Mouse (Mus musculus): Measurements from ENCODE around the gene Dgcr8.
"Not testable (repeated sequence)": the region's sequence is repeated elsewhere in the genome, so short reads cannot be mapped to it uniquely, and the experiment has no call there.

The Dgcr8 gene

DNA sequence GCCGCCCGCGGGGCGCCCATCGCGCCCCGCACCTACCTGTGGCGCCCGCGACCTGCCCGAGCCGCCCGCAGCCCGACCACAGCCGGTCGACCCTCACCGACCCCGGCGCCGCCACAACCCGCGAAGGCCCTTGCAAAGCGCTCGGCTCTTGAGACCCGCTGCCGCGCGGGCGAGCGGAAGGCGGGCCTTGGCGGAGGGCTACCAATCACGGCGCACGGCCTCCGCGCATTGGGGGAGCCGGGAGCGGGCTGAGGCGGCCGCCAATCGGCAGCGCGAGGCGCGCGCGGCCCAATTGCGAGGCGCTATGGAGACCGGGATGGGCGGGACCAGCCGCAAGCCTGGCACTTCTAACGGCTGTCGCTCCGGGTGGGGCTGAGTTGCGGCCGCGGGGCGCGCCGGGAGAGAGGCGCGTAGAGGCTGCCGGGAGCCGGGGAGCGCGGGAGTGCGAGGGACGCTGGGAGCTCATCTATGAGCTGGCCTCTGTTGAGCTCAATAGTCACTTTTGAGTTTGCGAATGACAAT, at the start of gene Dgcr8:
Gene Dgcr8 (minus strand): TSS at position 180 of the 522 bp plus-strand sequence.
- DNase-seq (ENCODE audit: low spot score in 2 of 2) = peak; percentile 96 to 98

DNA sequence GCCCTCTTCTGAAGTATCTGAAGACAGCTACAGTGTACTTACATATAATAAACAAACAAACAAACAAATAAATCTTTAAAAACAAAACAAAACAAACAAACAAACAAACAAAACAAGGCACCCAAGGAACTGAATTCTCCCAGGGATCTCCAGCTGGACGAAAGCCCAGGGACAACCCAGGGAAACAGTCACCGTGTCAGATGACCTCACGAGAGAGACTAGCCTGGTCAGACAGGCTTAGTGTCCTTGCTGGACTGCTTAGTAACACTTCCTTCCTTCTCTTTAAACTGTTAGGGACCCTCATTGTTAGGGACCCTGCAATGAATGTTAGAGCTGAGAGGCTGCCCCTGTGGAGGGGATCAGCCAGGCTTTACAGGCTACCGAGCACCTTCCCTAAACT, 48.2 kb upstream of the Dgcr8 start:
- no peak for DNase-seq (ENCODE audit: low spot score in 2 of 2)

DNA sequence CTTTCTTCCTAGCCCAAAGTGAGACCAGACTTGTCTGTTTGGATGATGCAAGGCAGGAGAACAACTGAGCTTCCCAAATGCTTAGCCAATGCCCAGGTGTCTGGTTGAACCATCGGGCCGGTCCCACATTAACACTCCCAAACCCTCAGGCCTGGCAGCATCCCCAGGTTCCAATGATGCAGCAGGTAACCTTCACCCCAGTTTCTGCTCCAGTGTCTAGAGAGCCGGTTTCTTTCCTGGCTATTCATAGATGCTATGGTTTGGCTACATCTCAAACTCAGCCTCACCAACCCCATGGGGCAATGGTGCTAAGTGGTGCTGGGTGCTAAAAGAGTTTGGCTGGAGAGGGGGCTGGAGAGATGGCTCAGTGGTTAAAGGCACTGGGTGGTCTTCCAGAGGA, 46.9 kb upstream of the Dgcr8 start:
- no peak for DNase-seq (ENCODE audit: low spot score in 2 of 2)

DNA sequence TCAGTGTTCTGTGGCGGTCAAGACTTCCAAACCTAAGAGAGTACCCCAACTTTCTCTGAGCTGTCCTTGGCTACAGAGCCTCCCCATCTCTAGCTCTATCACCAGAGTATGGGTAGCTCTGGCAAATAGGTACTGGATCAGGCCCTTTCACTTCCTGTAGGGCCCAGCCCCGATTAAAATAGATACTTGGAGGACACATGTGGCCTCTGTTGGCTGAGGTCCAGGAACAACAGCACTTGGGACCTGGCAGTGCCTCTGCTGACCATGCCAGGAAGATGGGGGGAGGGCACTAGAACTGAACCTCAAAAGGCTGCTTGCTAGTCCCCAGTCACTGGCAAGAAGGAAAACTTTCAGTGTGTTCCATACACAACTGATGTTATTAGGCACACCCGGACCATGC, 44.9 kb upstream of the Dgcr8 start:
- DNase-seq (ENCODE audit: low spot score in 2 of 2) = no peak

DNA sequence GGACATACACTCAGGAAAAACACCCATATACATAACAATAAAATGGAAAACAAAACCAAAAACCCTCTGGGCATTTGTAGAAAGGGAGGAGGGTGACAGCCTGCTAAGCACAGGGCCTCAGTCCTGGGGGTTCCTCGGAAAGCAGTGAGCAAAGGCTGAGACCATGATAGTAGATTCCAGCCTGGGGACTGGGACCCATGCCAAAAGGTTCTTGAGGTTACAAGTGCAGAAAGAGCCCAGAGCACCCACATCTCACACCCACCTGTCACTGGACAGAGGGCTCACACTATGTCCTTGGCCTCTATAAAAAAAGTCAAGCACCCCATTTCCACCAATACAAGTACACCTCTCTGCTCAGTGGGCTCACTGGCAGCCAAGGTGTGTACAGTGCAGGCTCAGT, 39.5 kb upstream of the Dgcr8 start:
- no peak for DNase-seq (ENCODE audit: low spot score in 2 of 2)

DNA sequence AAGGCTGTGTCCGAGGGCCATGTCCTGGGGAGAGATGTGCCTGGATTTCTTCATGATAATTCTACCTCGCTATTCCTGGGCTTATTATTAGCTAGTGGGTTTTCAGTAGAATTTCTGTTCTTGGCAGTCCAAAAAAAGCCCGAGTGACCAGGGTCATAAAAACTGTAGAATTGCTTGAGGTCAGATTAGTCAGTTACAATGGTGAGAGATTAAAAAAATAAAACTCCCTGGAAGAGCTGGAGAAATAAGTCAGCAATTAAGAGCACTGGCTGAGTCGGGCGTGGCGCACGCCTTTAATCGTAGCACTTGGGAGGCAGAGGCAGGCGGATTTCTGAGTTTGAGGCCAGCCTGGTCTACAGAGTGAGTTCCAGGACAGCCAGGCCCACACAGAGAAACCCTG, 38.9 kb upstream of the Dgcr8 start:
- no peak for DNase-seq (ENCODE audit: low spot score in 2 of 2)

DNA sequence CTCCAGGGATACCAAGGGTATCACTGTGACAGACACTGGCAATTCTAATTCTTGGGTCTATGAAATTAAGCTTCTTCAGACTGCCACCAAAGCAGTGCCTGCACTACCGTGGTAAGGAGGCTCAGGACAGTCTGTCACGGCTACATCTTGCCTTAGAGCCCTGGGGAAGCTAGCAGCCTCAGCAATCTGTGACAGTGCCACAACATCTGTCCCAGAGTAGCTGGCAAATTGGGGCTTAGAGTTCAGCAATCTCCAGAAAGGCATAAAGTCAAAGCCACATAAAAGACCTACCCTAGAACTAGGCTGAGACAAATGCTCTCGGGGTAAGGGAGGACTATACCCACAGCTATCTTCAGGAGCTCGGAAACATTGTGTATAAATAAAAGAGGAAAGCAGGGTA, 36.7 kb upstream of the Dgcr8 start:
- DNase-seq (ENCODE audit: low spot score in 2 of 2) = no peak

DNA sequence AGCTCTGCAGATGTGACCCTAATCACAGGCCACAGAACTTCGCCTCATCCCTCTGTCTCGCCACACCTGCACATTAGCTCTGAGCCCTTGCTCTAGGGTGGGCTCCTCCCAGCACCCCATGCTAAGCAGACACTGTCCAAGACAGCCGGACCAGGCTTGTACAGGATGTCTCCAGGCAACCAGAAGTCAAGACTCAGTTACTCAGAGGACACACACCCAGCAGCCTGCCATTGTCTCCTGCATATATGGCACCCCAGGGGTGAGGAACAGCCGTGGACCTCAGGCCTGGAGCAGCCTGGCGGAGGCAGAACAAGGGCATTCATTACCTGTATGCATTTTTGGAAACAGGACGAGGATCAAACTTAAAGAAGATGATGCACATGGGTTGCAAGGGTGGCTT, 35.0 kb upstream of the Dgcr8 start:
- DNase-seq (ENCODE audit: low spot score in 2 of 2) = no peak

DNA sequence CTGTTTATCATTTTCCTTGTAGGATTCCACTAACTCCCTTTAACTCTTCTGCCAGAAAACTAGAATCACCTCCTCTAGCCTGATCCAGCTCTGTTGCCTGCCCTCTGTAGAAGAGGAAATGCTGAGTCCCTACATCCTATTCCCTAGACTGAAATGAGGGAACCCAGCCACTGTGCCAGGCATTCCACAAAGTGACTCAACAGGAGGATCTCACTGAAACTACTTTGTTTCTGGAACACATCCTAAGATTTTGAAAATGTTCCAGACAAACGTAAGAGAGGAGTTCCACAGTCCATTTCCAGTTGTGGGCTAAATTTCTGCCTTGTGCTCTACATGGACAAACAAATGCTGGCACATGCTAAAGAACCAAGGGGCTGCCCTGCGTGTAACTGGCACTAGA, 34.4 kb upstream of the Dgcr8 start:
- no peak for DNase-seq (ENCODE audit: low spot score in 2 of 2)

DNA sequence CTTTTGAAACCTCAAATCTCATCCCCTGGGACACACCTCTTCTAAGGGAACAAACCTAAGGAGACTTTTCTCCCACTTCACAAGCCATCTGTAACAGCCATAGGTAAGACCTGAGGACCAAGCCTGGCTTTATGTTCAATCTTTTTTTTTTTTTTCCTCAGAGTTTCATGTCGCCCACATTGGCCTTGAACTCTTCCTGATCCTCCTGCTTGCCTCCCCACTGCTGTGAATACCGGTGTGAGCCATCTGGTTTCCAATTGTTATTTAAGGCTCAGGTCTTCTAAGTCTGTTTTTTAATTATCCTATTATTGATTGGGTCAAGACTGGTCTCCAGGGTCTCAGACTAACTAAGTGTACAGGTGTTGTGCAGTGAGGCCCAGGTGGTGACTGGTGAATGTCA, 32.4 kb upstream of the Dgcr8 start:
- no peak for DNase-seq (ENCODE audit: low spot score in 2 of 2)

DNA sequence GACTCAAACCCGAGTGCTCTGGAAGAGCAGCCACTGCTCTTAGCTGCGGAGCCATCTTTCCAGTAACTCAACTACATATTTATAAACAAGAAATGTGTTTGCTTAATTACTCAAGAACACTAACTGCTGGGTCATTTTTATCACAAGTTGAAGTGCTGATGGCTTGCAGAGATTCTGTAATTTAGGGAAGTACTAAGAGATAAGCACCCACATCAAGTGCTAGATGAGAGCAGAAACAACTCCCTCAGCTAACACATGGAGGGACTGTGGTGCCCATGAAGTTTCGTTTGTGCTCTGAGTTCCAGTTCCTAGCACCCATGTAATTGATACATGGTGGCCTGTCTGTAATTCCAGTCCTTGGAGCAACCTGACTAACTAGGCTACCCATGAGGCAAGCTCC, 29.9 kb upstream of the Dgcr8 start:
- DNase-seq (ENCODE audit: low spot score in 2 of 2) = no peak

DNA sequence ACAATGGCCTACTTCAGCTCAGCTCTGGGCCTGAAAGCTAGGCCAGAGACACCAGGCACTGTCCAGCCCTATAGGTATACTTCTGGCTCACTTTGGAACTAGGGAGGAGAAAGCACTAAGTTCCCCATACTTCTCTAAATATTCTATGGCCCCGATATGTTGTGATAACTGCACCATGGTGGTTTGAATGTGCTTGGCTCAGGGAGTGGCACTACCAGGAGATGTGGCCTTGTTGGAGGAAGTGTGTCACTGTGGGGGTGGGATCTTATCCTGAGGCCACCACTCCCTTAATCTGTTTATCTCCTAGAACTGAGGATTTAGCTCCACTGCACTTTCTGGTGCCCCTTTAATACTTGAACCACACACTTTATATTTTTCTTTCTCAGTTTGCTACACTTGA, 19.1 kb upstream of the Dgcr8 start:
- no peak for DNase-seq (ENCODE audit: low spot score in 2 of 2)

DNA sequence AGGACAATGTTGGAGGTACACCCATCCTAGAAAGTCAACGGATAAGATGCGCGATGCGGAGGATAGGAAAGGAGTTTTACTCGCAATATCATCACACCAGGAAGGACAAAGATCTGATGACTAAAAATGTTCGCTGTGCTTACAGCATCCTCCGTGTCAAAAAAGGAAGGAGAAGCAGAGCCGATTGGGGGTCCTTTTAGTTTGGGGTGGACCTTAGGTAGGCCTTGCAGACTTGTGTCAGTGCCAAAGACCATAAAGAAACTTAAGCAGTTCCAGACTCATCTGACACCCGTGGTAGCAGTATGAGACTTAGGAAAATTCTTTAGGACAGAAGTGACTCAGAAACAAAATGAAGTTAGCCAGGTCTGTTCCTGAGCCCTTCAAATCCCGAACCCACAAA, 568 bp upstream of the Dgcr8 start:
- not testable (repeated sequence) for DNase-seq (ENCODE audit: low spot score in 2 of 2)

DNA sequence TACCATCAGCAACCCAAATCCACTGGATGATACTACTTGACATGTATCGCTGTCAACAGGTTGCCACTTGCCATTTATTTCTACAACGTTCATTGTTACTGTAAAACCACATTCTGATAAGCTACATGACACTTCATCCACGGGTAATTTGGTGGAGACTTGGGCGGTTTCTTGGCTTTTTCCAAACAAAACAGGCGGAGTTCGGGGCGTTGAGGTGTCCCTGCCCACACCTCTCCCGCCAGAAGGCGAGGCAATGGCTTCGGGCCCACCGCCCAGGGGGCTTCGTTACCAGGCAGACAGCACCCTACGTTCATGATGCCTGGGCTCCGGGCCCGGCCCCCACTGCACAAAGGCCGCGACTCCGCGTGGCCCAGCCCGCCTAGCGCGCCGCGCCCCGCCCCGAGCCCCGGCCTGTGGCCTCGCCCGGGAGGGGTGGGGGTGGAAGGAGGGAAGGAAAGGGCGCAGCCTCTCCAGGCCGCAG, 425 bp downstream of the Dgcr8 start:
- DNase-seq (ENCODE audit: low spot score in 2 of 2) = peak in 1 of 2 experiments; percentile 88

DNA sequence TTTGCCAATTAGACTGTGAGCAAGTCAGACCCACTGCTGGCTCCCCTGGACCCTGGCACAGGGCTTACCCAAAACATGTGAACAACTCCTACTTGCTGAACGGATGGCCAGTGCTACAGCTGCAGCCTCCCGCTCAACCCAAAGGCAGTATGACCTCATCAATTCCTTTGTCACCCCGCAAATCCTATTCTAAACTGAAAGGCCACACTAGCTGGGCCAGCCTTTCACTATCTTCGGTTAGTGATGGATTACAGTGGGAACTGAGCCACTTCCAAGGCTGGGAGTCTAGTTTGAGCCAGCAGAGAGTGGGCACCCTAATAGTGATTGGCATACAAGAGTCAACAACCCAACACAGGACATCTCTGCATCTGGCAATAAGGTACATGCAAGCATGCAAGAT, 880 bp downstream of the Dgcr8 start:
- DNase-seq (ENCODE audit: low spot score in 2 of 2) = peak; percentile 19 to 20

DNA sequence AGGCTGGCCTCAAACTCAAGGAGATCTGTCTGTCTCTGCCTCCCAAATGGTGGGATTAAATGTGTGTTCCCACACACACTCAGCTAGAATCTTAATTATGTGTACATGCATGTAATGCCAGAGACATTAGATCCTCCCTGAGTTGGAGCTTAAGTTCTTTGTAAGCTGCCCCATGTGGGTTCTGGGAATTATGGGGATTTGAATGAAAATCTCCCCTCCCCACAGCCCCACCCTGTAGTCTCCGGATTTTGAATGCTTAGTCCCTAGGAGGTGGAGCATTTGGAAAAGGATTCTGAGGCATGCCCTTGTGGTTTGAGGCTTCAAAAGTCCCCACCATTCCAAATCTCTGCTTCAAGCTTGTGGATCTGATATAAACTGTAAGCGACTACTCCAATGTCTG, 13.9 kb downstream of the Dgcr8 start:
- no peak for DNase-seq (ENCODE audit: low spot score in 2 of 2)

DNA sequence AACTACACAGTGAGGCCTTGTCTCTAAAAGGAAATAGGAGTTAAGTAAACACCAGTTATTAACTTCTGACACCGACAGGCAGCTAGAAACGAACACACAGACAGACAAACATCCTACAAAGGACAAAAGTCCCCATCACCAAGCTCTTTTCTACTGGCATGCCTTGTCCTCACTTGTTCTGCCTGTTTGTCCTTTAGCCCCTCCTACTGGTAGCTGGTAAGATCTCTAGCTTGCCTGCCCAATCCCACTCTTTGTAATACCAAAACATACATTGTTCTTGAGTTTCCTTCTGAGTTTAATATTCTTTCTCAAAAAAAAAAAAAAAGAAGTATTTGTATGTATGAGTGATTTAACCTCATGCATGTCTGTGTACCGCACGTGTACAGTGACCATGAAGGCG, 20.9 kb downstream of the Dgcr8 start:
- DNase-seq (ENCODE audit: low spot score in 2 of 2) = no peak

DNA sequence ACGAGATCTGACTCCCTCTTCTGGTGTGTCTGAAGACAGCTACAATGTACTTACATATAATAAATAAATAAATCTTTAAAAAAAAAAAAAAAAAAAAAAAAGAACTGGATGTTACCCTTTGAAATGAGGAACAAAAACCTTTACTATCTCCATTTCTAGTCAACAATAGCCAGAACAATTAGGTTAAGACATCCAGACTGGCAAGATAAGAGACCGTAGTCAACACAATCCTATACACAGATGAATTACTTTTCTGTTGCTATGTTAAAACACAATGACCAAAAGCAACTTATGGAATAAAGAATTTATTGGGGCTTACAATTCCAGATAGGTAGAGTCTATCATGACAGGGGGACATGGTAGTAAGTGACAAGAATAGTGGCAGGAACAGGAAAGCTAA, 24.0 kb downstream of the Dgcr8 start:
- DNase-seq (ENCODE audit: low spot score in 2 of 2) = no peak

DNA sequence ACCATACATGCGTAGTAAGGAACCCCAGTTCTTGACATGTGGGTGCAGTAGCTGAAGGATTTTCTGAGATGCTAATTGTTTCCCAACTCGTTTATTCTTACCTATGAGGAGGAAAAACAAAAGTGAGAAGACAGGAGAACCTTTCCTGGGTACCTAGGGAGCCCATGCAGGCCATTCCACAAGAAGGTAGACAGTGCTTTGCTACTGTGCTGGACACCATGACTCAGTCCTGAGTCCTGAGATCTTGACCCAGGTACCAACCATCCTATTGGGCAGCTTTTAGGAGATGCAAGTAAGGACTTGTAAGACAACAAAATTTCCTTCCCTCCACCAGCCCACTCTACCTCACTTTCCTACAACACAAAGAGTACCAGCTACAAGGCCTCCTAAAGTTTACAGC, 30.8 kb downstream of the Dgcr8 start, which contains the start of gene Gm49776:
Gene Gm49776 (minus strand): TSS at position 101 of the 400 bp plus-strand sequence.
- DNase-seq (ENCODE audit: low spot score in 2 of 2) = no peak

DNA sequence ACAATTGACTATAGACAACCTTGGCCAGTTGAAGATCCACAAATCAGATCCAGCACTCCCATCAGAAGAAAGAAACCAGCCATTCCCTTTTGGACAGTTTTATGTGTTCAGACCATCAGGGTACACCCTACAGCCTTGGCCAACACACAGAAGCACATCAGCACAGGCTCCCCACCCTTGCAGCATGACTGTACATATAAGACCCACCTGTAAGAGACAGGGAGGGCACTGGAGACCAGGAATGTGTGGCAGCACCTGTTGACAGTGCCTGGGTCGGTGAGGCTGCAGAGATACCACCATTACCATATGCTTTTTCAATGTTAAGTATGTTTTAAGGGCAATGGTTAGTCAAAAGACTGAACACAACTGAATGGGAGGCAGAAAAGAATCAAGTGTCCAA, 35.2 kb downstream of the Dgcr8 start:
- no peak for DNase-seq (ENCODE audit: low spot score in 2 of 2)

DNA sequence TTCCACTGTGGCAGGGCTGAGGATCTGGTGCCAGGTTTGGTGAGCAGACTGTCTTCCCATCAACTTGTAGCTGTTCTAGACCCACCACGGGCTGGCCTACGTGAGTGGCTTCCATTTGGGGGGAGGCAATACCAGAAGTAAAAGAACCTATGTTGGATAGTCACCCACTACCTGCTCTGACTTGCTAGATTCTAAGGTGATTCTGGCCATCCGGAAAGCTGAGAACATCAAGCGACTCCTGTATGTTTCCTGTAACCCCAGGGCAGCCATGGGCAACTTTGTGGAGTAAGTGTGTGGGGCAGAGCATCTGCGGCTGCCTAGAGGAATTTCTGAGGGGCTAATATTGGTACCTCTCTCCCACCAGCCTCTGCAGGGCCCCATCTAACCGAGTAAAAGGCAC, 36.3 kb downstream of the Dgcr8 start:
- no peak for DNase-seq (ENCODE audit: low spot score in 2 of 2)

DNA sequence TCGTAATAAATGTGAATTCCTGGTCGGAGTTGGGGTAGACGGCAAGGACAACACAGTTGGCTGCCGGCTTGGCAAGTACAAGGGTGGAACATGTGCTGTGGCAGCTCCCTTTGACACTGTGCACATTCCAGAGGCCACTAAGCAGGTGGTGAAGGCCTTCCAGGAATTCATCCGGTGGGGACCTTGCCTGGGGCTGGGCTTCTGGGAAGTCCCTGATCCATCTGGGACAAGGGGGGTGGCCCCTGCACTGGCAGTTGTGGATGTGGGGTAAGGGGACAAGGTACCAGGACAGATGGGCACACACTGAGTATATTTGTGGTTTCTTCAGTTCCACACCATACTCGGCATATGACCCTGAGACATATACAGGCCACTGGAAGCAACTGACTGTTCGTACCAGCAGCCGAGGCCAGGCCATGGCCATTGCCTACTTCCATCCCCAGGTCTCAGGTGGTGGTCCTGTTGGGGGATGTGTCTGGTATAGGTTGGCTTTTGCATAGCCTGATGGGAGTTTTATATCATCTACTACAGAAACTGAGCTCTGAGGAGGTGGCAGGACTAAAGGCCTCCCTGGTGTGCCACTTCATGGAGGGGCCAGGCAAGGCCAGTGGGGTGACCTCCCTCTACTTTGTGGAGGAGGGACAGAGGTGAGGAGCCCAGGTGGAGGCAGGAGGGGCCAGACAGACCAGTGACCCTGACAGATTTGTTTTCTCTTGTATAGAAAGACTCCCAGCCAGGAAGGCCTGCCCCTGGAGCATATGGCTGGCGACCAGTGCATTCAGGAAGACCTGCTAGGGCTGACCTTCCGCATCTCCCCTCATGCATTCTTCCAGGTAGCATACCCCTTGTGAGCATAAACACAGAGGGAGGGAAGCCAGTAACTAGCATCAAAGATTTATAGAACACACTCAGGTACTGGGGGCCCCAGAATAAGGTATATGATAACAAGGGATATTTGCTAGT, 37.9 kb downstream of the Dgcr8 start:
- DNase-seq (ENCODE audit: low spot score in 2 of 2) = peak in 1 of 2 experiments; percentile 19

DNA sequence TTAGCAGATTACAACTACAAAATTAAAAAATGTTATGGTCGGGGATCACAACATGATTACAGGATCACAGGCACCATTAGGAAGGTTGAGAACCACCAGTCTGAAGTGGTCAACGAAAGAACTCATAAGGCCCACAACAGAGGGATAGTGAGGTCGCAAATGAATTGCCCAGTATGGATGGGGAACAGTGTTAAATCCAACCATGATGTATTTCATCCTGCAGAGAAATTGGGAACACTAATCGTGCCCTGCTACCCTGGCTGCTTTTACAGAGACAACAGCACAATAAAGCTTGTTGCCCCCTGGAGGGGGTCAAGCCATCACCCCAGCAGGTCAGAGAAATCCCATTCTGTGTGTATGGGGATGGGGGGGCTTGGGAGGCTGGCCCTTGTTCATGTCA, 38.8 kb downstream of the Dgcr8 start:
- no peak for DNase-seq (ENCODE audit: low spot score in 2 of 2)
